Mouse (Mus musculus) forebrain, embryonic 11.5 days (tissue): ENCODE results near the gene Pqlc3. TPM values are rescaled to one million over a fixed set of nuclear protein-coding genes. Genes with fewer than 3 reads are reported as not detected.
A peak's percentile ranks its signal among the peaks of the same experiment; 100 is the strongest.

Source experiments
- ATAC-seq: fragments of 200-750 bp; cut with Nextera tagmentation; replicated peaks from 2 replicates; pipeline ENCODE4 v1.8.0; 2017; ENCODE audit warnings: moderate TSS enrichment; ENCODE audit not compliant: low FRiP score
- DNase-seq: peaks from one replicate; pipeline ENCODE4 v3.0.0-alpha.2; 2017; ENCODE audit warnings: low spot score
- H3K27ac ChIP-seq: fragments of 300-500 bp; sonication (generic); 2 replicates; pipeline ENCODE4 v1.5.1; 2014; ENCODE audit warnings: low read depth, low read length
- H3K27me3 ChIP-seq: fragments of 300-500 bp; sonication (generic); 2 replicates; pipeline ENCODE4 v1.6.1; 2014; ENCODE audit warnings: mild to moderate bottlenecking, low read length, mixed read lengths; ENCODE audit not compliant: control insufficient read depth, insufficient read depth
- H3K36me3 ChIP-seq: fragments of 300-500 bp; sonication (generic); 2 replicates; pipeline ENCODE4 v1.6.1; 2014; ENCODE audit warnings: mild to moderate bottlenecking, low read length, moderate library complexity, mixed read lengths; ENCODE audit not compliant: control insufficient read depth, insufficient read depth
- H3K4me1 ChIP-seq: fragments of 300-500 bp; sonication (generic); replicated peaks from 2 replicates; pipeline ENCODE4 v1.6.1; 2014; ENCODE audit warnings: low read length, mixed read lengths; ENCODE audit not compliant: control insufficient read depth, insufficient read depth
- H3K4me2 ChIP-seq: fragments of 300-500 bp; sonication (generic); 2 replicates; pipeline ENCODE4 v1.6.1; 2014; ENCODE audit warnings: low read depth, mild to moderate bottlenecking, low read length, moderate library complexity, mixed read lengths; ENCODE audit not compliant: severe bottlenecking
- H3K4me3 ChIP-seq: fragments of 300-500 bp; sonication (generic); 2 replicates; pipeline ENCODE4 v1.5.1; 2014; ENCODE audit warnings: low read depth, low read length
- H3K9ac ChIP-seq: fragments of 300-500 bp; sonication (generic); 2 replicates; pipeline ENCODE4 v1.6.1; 2014; ENCODE audit warnings: low read length
- H3K9me3 ChIP-seq: fragments of 300-500 bp; sonication (generic); 2 replicates; pipeline ENCODE4 v1.6.1; 2016; ENCODE audit warnings: low read length, mixed read lengths; ENCODE audit not compliant: control insufficient read depth
- WGBS: fragments of 180-500 bp; shearing (Covaris S2); extraction: QIAGEN DNeasy Blood & Tissue Kit; methylation state at CpG from one replicate; pipeline ENCODE4 v1.1.7; 2014; 5-methylcytosine and 5-hydroxymethylcytosine counted together
- polyA plus RNA-seq: library from polyadenylated mRNA; unstranded; fragments of >200 nt; fragmentation: Nextera tagmentation; extraction: Ambion mirVana; gene quantifications from 2 replicates; pipeline ENCODE4 v1.2.1, GENCODE M21; 2014

The Pqlc3 gene
- polyA plus RNA-seq = 3.5 and 4.8 TPM in 2 replicates

DNA sequence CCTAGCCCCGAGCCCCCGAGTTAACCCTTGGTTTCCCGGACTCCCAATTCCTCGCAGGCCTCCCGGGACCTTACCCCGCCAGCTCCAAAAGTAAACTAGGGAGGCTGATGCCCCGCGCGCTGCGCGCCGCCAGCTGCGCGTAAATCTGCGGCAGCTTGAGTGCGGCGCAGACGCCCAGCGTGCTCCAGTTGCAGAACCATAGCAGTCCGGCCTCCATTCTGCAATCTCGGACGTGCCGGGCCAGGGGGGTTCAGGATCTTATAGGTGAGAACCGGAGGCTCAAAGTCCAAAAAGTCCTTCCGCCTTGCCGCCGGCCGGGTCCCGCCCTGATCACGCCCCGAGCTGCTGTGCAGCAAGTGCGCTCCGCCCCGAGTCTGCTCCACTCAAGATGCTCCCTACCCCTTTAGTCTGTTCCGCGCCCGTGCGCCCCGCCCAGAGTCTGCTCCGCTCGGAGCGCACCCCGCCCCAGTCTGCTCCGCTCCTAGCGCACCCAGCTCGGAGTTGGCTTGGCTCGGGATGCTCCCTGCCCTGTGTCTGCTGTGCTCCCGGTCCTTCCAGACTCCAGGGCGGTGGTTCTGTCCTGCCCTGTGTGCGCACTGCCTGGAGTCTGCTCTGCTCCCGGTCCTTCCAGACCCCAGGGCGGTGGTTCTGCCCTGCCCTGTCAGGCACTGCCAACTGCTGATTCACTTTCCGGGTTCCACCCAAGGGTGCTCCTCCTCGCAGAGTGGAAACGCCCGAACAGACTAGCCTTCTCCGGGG, at the start of gene Pqlc3:
Gene Pqlc3 (minus strand): TSS at position 670 of the 759 bp plus-strand sequence.
- DNase-seq (peak; percentile 83), ATAC-seq (peak; percentile 82)
- Histone ChIP-seq H3K36me3 (no peaks in the 10 kb centered on the region), H3K4me1 (no peaks in the 10 kb centered on the region), H3K9me3 (no peaks in the 10 kb centered on the region), H3K9ac (peak within 1 kb of the TSS; percentile 37; the same call in 1 of the 2 replicates), H3K27me3 (peaks cover 10% of the 10 kb centered on the region), H3K27ac (no peak within 1 kb of the TSS), H3K4me3 (peak within 1 kb of the TSS; percentile 48), H3K4me2 (peak within 1 kb of the TSS; percentile 80)
- under 1% methylated on average over 57 of the region's 57 CpGs for WGBS

- Histone ChIP-seq H3K4me3 (no peak overlapping the region), H3K9me3 (no peaks in the 10 kb centered on the region), H3K27me3 (no peaks in the 10 kb centered on the region), H3K36me3 (no peaks in the 10 kb centered on the region), H3K4me2 (no peak overlapping the region), H3K9ac (no peak overlapping the region), H3K4me1 (no peaks in the 10 kb centered on the region), H3K27ac (no peak overlapping the region)
- ATAC-seq = no peak
- 89% methylated on average over 1 of the region's 1 CpGs for WGBS
- no peak for DNase-seq
Measured at GRCm38 (mm10) chr12:17049796-17050195, 49.6 kb upstream of the Pqlc3 start.

- Histone ChIP-seq H3K4me3 (no peak overlapping the region), H3K9ac (no peak overlapping the region), H3K9me3 (no peaks in the 10 kb centered on the region), H3K4me1 (no peaks in the 10 kb centered on the region), H3K27ac (no peak overlapping the region), H3K4me2 (no peak overlapping the region), H3K27me3 (no peaks in the 10 kb centered on the region), H3K36me3 (no peaks in the 10 kb centered on the region)
- DNase-seq = no peak
- ATAC-seq = no peak
- WGBS = 80% methylated on average over 7 of the region's 7 CpGs
Measured at GRCm38 (mm10) chr12:17048979-17049612, 48.9 kb upstream of the Pqlc3 start.

- H3K27me3 ChIP-seq = no peaks in the 10 kb centered on the region
- no peaks in the 10 kb centered on the region for H3K36me3 ChIP-seq
- no peaks in the 10 kb centered on the region for H3K4me1 ChIP-seq
- no peak overlapping the region for H3K9ac ChIP-seq
- H3K9me3 ChIP-seq = no peaks in the 10 kb centered on the region
- no peak overlapping the region for H3K4me3 ChIP-seq
- no peak for ATAC-seq
- H3K27ac ChIP-seq = no peak overlapping the region
- no peak for DNase-seq
- H3K4me2 ChIP-seq = no peak overlapping the region
- 58% methylated on average over 5 of the region's 5 CpGs for WGBS
Measured at GRCm38 (mm10) chr12:17043311-17043710, 43.1 kb upstream of the Pqlc3 start.

DNA sequence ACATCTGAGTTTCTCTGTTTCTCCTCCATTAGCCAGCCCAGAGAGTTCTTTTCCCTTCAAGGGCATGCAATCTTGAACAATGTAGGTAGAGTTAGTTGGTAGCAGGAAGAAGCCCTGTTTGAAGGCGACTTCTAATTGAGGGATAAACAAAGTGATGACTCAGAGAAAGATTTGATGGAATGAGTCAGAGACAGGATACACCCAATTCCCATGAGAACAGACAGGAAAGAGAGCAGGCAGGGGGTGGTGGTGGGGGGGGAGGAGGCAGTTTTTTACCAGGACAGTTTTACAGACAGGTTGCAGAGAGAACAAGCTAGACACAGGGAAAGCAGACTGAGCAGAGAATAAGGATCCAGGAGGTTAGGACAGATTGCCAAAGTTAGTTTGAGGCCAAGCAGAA, 40.4 kb upstream of the Pqlc3 start:
- Histone ChIP-seq H3K4me1 (no peaks in the 10 kb centered on the region), H3K9ac (no peak overlapping the region), H3K4me3 (no peak overlapping the region), H3K36me3 (no peaks in the 10 kb centered on the region), H3K27me3 (no peaks in the 10 kb centered on the region), H3K27ac (no peak overlapping the region), H3K4me2 (no peak overlapping the region), H3K9me3 (no peaks in the 10 kb centered on the region)
- ATAC-seq (no peak), DNase-seq (no peak)
- 51% methylated on average over 1 of the region's 1 CpGs for WGBS

- no peaks in the 10 kb centered on the region for H3K4me1 ChIP-seq
- no peaks in the 10 kb centered on the region for H3K27me3 ChIP-seq
- DNase-seq (no peak), ATAC-seq (no peak)
- no peaks in the 10 kb centered on the region for H3K36me3 ChIP-seq
- H3K4me2 ChIP-seq = no peak overlapping the region
- 77% methylated on average over 2 of the region's 2 CpGs for WGBS
- no peak overlapping the region for H3K4me3 ChIP-seq
- no peak overlapping the region for H3K9ac ChIP-seq
- no peaks in the 10 kb centered on the region for H3K9me3 ChIP-seq
- H3K27ac ChIP-seq = no peak overlapping the region
Measured at GRCm38 (mm10) chr12:17039415-17039814, 39.2 kb upstream of the Pqlc3 start.

DNA sequence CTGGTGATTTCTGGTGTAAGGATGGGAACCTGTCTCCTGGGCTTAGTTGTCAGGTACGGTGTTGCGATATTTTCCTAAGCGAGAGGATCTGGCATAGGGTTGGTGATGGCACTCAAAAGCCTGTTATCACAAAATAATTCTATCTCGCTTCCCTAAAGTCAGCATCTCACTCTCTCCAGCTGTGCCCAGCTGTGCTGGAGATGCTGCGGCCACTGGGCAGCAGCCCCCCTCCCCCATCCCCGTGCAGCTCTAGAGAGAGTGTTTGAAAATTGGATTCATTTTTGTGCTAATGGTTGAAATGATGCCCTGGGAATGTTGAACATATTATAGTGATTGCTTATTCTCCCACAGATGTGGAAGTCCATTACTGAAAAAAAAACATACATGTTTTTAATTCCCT, 38.0 kb upstream of the Pqlc3 start:
- Histone ChIP-seq H3K9ac (no peak overlapping the region), H3K4me3 (no peak overlapping the region), H3K27me3 (no peaks in the 10 kb centered on the region), H3K9me3 (no peaks in the 10 kb centered on the region), H3K4me2 (no peak overlapping the region), H3K27ac (no peak overlapping the region), H3K4me1 (no peaks in the 10 kb centered on the region), H3K36me3 (no peaks in the 10 kb centered on the region)
- no peak for DNase-seq
- 84% methylated on average over 6 of the region's 6 CpGs for WGBS
- no peak for ATAC-seq

DNA sequence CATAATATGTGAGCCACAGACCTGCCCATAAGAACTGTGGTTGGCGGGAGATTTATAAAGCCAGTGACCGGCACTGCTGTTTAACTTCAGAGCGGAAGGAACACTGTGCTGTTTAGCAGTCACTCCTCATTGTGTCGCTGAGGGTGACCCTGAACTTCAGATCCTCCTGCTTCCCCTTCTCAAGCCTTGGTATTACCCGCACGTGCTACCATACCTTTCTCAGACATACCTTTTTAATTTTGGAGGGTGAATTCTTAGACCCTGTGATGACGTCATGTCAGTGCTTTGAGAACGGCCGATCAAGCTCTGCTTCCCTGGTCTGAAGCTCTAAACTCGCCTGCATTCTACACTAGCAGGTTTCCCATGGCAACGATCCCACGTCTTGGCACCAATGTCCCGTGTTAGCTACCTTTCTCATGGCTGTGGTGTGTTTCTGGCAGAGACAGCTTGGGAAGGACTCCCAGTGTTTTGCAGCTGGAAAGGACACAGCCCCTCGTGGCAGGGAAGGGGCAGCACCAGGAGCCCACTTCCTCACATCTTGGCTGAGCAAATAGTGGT, 36.9 kb upstream of the Pqlc3 start:
- no peaks in the 10 kb centered on the region for H3K36me3 ChIP-seq
- 66% methylated on average over 14 of the region's 14 CpGs for WGBS
- no peaks in the 10 kb centered on the region for H3K9me3 ChIP-seq
- no peak overlapping the region for H3K9ac ChIP-seq
- H3K4me3 ChIP-seq = no peak overlapping the region
- no peak overlapping the region for H3K27ac ChIP-seq
- H3K4me1 ChIP-seq = no peaks in the 10 kb centered on the region
- no peak overlapping the region for H3K4me2 ChIP-seq
- DNase-seq (no peak), ATAC-seq (no peak)
- H3K27me3 ChIP-seq = no peaks in the 10 kb centered on the region
